Mouse (Mus musculus) small intestine, adult 2 months (tissue): ENCODE measurements around the gene Asb16.

ENCODE experiments used
- CTCF ChIP-seq: fragments of 200-500 bp; IDR thresholded peaks from 2 replicates; pipeline ENCODE4 v1.5.1; 2012; ENCODE audit warnings: low read depth, mild to moderate bottlenecking, control low read depth, inconsistent platforms, low read length, moderate library complexity, mixed read lengths; ENCODE audit not compliant: insufficient replicate concordance, insufficient read length; ENCODE audit errors: extremely low read depth
- POLR2A ChIP-seq: fragments of 200-500 bp; IDR thresholded peaks from 2 replicates; pipeline ENCODE4 v1.6.1; 2012; ENCODE audit warnings: low read depth, mild to moderate bottlenecking, control low read depth, inconsistent platforms, low read length, moderate library complexity

GRCm38 (mm10) chr11:102320686-102321005 is 52.1 kb downstream of the Asb16 start:
- TF ChIP-seq POLR2A (no peak), CTCF (no peak)
